Mouse (Mus musculus) T-helper 1 cell (primary cell): ENCODE data around the gene Slc25a47.
"Not testable (repeated sequence)": the region's sequence is repeated elsewhere in the genome, so short reads cannot be mapped to it uniquely, and the experiment has no call there.

Experiments
- in situ Hi-C: fragments of 300-600 bp; cut with MboI, MseI; formaldehyde crosslinking; loops from one replicate; pipeline ENCODE4 v1.15.1; 2025; ENCODE audit warnings: high pct_unique_total_duplicates

Gene Slc25a47

GRCm38 (mm10) chr12:108826282-108826957 is 9.4 kb upstream of the Slc25a47 start:
- in situ Hi-C loops: no loop called here

GRCm38 (mm10) chr12:108826958-108827535 is 8.8 kb upstream of the Slc25a47 start:
- in situ Hi-C loops: no loop called here

- in situ Hi-C loops: no loop called here
Measured at GRCm38 (mm10) chr12:108827641-108828040, 8.2 kb upstream of the Slc25a47 start.

- in situ Hi-C loops: no loop called here
Measured at GRCm38 (mm10) chr12:108829636-108830035, 6.2 kb upstream of the Slc25a47 start.

GRCm38 (mm10) chr12:108830358-108830757 is 5.5 kb upstream of the Slc25a47 start:
- in situ Hi-C loops: no loop called here

GRCm38 (mm10) chr12:108831966-108832643 is 3.7 kb upstream of the Slc25a47 start:
- in situ Hi-C loops: no loop called here

- in situ Hi-C loops: no loop called here
Measured at GRCm38 (mm10) chr12:108832851-108833250, 3.0 kb upstream of the Slc25a47 start.

- in situ Hi-C loops: no loop called here
Measured at GRCm38 (mm10) chr12:108833408-108833807, 2.4 kb upstream of the Slc25a47 start.

- in situ Hi-C loops: no loop called here
Measured at GRCm38 (mm10) chr12:108834337-108834736, 1.5 kb upstream of the Slc25a47 start.

GRCm38 (mm10) chr12:108834786-108835185 is 1.1 kb upstream of the Slc25a47 start:
- in situ Hi-C loops: no loop called here

- in situ Hi-C loops: no loop called here
Measured at GRCm38 (mm10) chr12:108835208-108835839, 522 bp upstream of the Slc25a47 start.

GRCm38 (mm10) chr12:108836722-108837121 is 876 bp downstream of the Slc25a47 start:
- in situ Hi-C loops: no loop called here

- in situ Hi-C loops: no loop called here
Measured at GRCm38 (mm10) chr12:108841181-108841580, 5.3 kb downstream of the Slc25a47 start.

GRCm38 (mm10) chr12:108842663-108843062 is 6.8 kb downstream of the Slc25a47 start:
- in situ Hi-C loops: no loop called here

- in situ Hi-C loops: not testable (repeated sequence)
Measured at GRCm38 (mm10) chr12:108848033-108848432, 12.2 kb downstream of the Slc25a47 start.

GRCm38 (mm10) chr12:108849488-108850022 is 13.7 kb downstream of the Slc25a47 start:
- in situ Hi-C loops: loop anchor here (25.0 kb wide), 1 partner anchor 1813 kb away; no protein-coding TSS in a partner anchor

- in situ Hi-C loops: loop anchor here (25.0 kb wide), 1 partner anchor 1812 kb away; no protein-coding TSS in a partner anchor
Measured at GRCm38 (mm10) chr12:108850129-108850528, 14.3 kb downstream of the Slc25a47 start.

GRCm38 (mm10) chr12:108850886-108851285 is 15.0 kb downstream of the Slc25a47 start:
- in situ Hi-C loops: loop anchor here (25.0 kb wide), 1 partner anchor 1811 kb away; no protein-coding TSS in a partner anchor

- in situ Hi-C loops: loop anchor here (25.0 kb wide), 1 partner anchor 1809 kb away; no protein-coding TSS in a partner anchor
Measured at GRCm38 (mm10) chr12:108852822-108853221, 17.0 kb downstream of the Slc25a47 start.

- in situ Hi-C loops: loop anchor here (25.0 kb wide), 1 partner anchor 1807 kb away; no protein-coding TSS in a partner anchor
Measured at GRCm38 (mm10) chr12:108855081-108855480, 19.2 kb downstream of the Slc25a47 start.

GRCm38 (mm10) chr12:108856186-108856585 is 20.3 kb downstream of the Slc25a47 start:
- in situ Hi-C loops: loop anchor here (25.0 kb wide), 1 partner anchor 1806 kb away; no protein-coding TSS in a partner anchor
